Mouse (Mus musculus) liver, adult 2 months (tissue): ENCODE measurements around the gene Mei4. TPM values are rescaled to one million over a fixed set of nuclear protein-coding genes. Genes with fewer than 3 reads are reported as not detected.

Experiments used
- DNase-seq: peaks from one replicate; pipeline ENCODE4 v3.0.0-alpha.2; 2011; ENCODE audit warnings: low read depth, low spot score; ENCODE audit errors: extremely low read depth
- H3K27ac ChIP-seq: fragments of 200-500 bp; replicated peaks from 2 replicates; pipeline ENCODE4 v1.5.1; 2012; ENCODE audit warnings: low read depth, mild to moderate bottlenecking, control low read depth, inconsistent platforms, low read length; ENCODE audit not compliant: insufficient read depth
- H3K27me3 ChIP-seq: fragments of 200-500 bp; 2 replicates; pipeline ENCODE4 v1.6.1; 2012; ENCODE audit warnings: mild to moderate bottlenecking, moderate library complexity, low read length, inconsistent platforms; ENCODE audit not compliant: control insufficient read depth, insufficient read depth
- H3K36me3 ChIP-seq: fragments of 200-500 bp; 2 replicates; pipeline ENCODE4 v1.6.1; 2012; ENCODE audit warnings: low read length, inconsistent platforms; ENCODE audit not compliant: control insufficient read depth, insufficient read depth
- H3K4me1 ChIP-seq: fragments of 200-500 bp; 2 replicates; pipeline ENCODE4 v1.6.1; 2011; ENCODE audit warnings: low read length; ENCODE audit not compliant: control insufficient read depth, insufficient read depth
- H3K4me3 ChIP-seq: fragments of 200-500 bp; 2 replicates; pipeline ENCODE4 v1.5.1; 2011; ENCODE audit warnings: low read depth, mild to moderate bottlenecking, control low read depth, low read length, moderate library complexity; ENCODE audit not compliant: insufficient read depth
- H3K79me2 ChIP-seq: fragments of 200-500 bp; 2 replicates; pipeline ENCODE4 v1.6.1; 2012; ENCODE audit warnings: inconsistent platforms, mild to moderate bottlenecking, low read length, moderate library complexity; ENCODE audit not compliant: control insufficient read depth, insufficient read depth
- H3K9ac ChIP-seq: fragments of 200-500 bp; 2 replicates; pipeline ENCODE4 v1.6.1; 2012; ENCODE audit warnings: low read depth, mild to moderate bottlenecking, control low read depth, inconsistent platforms, low read length
- CTCF ChIP-seq: fragments of 200-500 bp; IDR thresholded peaks from 2 replicates; pipeline ENCODE4 v1.5.1; 2011; ENCODE audit warnings: low read depth, low read length, control low read depth
- POLR2A ChIP-seq: fragments of 200-500 bp; IDR thresholded peaks from 2 replicates; pipeline ENCODE4 v1.6.1; 2011; ENCODE audit warnings: low read length, control low read depth; ENCODE audit not compliant: insufficient read depth; ENCODE audit errors: extremely low read depth
- WGBS: fragments of 180-500 bp; shearing (Covaris S2); methylation state at CpG from one replicate; pipeline ENCODE4 v1.1.7; 2018; 5-methylcytosine and 5-hydroxymethylcytosine counted together
- polyA plus RNA-seq: library from polyadenylated mRNA; depleted of rRNA; stranded (reverse); fragments of >200 nt; gene quantifications from 2 replicates; pipeline ENCODE4 v1.2.3, GENCODE M21; 2012
- total RNA-seq: library from RNA; depleted of rRNA; stranded (reverse); fragments of >200 nt; gene quantifications from 2 replicates; pipeline ENCODE4 v1.2.3, GENCODE M21; 2014

Mei4 gene
- total and polyA plus RNA-seq, 2 experiments, result not detected

DNA sequence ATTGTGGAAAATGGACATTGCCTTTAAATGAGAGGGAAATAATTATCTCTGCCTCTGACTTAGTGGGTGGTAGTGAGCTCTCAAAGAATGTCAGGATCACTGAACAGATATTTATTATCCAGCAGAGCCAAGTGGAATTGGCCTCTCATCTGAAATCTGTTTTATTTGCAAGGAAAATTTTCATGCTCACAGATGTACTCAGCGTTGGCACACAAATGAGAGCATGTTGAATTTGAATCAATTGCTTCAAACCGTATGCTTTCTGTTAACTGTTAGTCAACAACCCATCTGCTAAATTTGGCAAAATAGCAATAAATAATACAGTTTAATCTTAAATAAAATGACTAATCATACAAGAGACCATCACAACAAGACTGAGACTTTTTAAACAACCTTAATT lies 181.0 kb downstream of the Mei4 start:
- no peak for TF ChIP-seq CTCF
- TF ChIP-seq POLR2A, result no peak
- Histone ChIP-seq H3K36me3 (no peaks in the 10 kb centered on the region), H3K27me3 (no peaks in the 10 kb centered on the region), H3K9ac (no peak overlapping the region), H3K4me3 (no peak overlapping the region), H3K27ac (no peak overlapping the region), H3K4me1 (no peaks in the 10 kb centered on the region), H3K79me2 (no peaks in the 10 kb centered on the region)
- WGBS, result 74% methylated on average over 2 of the region's 2 CpGs
- no peak for DNase-seq

DNA sequence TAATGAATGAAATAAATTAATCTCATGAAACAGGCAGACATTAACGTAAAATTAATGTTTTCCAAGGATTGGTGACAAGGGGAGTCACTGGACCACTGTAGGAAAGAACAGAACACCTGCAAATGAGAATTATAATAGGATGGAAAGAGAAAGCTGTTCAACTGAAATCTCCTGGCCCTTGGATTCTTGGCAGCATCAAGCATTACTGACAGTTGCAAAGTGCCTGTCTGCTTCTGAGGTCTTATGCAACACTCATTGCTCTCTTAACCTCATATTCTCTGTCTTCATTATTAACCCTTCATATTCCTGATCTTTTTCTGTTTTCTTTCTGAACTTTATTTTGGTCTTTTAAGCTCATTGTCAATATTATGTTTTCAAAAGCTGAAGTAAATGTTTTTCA lies 210.4 kb downstream of the Mei4 start:
- Histone ChIP-seq H3K27me3 (no peaks in the 10 kb centered on the region), H3K4me3 (no peak overlapping the region), H3K36me3 (no peaks in the 10 kb centered on the region), H3K79me2 (no peaks in the 10 kb centered on the region), H3K9ac (no peak overlapping the region), H3K27ac (no peak overlapping the region), H3K4me1 (no peaks in the 10 kb centered on the region)
- TF ChIP-seq CTCF (no peak), POLR2A (no peak)
- DNase-seq, result no peak
- WGBS, result 51% methylated on average over 1 of the region's 1 CpGs

DNA sequence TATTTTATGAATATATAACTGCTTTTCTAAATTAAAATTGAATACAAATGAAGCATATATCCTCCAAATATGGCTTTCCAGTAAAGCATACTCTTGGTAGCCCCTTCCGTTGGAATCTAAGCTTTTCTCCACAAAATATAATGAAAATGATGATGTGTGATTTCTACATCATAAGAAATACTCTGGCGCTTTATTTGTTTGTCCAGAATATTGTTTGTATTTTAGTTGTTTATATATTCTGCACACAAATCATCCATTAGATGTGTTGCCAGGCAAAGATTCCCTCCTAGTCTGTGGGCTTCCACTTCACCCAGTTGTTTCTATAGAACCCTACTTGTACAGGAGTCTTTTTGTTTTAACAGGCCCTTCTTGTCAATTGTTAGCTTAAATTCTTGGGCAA lies 211.8 kb downstream of the Mei4 start:
- 88% methylated on average over 2 of the region's 2 CpGs for WGBS
- Histone ChIP-seq H3K27me3 (no peaks in the 10 kb centered on the region), H3K4me3 (no peak overlapping the region), H3K9ac (no peak overlapping the region), H3K36me3 (no peaks in the 10 kb centered on the region), H3K79me2 (no peaks in the 10 kb centered on the region), H3K27ac (no peak overlapping the region), H3K4me1 (no peaks in the 10 kb centered on the region)
- DNase-seq, result no peak
- no peak for TF ChIP-seq POLR2A
- no peak for TF ChIP-seq CTCF

DNA sequence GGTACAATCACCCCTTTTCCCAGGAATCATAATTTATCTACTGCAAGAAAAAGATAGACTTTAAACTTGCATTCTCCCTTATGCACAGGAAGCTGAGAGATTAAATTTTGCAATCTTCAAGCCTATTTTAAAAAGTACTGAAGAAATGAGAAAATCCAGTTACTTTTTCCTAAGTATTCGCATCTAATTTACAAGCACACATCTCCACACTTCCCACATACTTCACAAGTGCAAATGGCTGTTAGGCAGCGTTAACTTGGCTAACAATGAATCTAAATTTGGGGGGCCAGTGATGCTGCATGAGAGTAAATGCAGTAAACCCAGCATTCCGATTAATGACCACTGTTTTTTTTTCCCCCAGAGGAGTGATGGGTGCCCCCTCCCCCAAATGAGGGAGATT lies 232.9 kb downstream of the Mei4 start:
- Histone ChIP-seq H3K36me3 (no peaks in the 10 kb centered on the region), H3K79me2 (no peaks in the 10 kb centered on the region), H3K9ac (no peak overlapping the region), H3K27ac (no peak overlapping the region), H3K27me3 (no peaks in the 10 kb centered on the region), H3K4me1 (no peaks in the 10 kb centered on the region), H3K4me3 (no peak overlapping the region)
- TF ChIP-seq CTCF (no peak), POLR2A (no peak)
- no peak for DNase-seq
- WGBS, result 51% methylated on average over 3 of the region's 3 CpGs

DNA sequence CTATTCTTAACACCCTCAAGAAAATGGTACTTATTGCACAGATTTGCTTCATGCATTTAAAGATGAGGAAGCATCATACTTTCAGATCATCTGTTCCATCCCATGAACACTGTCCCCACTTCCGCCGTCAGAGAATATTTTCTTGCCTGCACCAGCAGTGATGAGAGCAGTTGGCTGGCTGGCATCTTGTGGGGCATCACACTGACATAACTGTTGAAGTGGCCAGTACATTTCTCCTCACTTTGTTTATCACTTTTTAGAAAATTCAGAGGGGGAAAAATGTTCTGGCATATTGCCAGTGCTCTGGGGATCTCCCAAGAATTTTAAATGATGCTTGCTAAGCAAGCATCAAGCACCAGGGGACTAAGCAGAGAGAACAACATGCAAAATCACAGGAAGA lies 251.4 kb downstream of the Mei4 start:
- no peak overlapping the region for H3K4me3 ChIP-seq
- TF ChIP-seq CTCF (no peak), POLR2A (no peak)
- H3K27me3 ChIP-seq, result no peaks in the 10 kb centered on the region
- H3K27ac ChIP-seq, result no peak overlapping the region
- DNase-seq, result no peak
- H3K9ac ChIP-seq, result no peak overlapping the region
- H3K4me1 ChIP-seq, result no peaks in the 10 kb centered on the region
- 84% methylated on average over 2 of the region's 2 CpGs for WGBS
- H3K36me3 ChIP-seq, result no peaks in the 10 kb centered on the region
- H3K79me2 ChIP-seq, result no peaks in the 10 kb centered on the region

DNA sequence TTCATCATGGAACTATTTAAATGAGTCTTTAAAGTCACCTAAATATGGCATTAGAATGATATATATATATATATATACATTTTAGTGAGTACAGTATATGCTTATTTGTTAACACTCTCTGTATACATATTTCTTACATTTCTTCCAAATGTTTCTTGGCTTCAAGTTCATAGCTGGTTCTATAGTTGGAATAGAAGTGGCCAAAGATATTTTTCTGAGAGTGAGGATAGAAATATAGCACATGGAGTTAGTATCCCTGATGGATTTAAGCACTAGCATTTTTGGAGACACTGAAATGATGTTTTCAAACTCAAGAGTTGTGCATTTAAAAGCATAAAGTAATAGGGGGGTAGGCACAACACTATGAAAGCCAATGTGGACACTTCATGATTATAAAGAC lies 272.6 kb downstream of the Mei4 start:
- TF ChIP-seq CTCF (no peak), POLR2A (no peak)

DNA sequence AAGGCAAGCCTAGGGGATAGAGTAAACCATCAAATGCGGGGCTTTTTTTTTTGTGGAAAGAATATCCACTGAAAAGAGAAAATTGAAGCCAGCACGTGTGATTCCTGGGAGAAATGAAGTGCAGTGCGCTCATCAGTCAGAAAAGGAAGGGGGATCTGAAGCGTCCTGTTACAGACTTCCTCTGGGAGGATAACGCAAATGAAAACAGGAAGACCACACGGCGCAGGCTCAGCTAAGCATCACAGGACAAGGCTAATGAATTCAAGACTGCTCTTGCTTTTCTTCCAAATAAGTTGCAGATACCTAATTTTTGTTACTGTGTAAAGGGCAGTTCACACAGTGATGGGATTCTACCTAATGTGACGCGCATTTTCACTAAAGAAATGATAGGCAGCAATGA lies 296.7 kb downstream of the Mei4 start:
- H3K27me3 ChIP-seq, result no peaks in the 10 kb centered on the region
- H3K79me2 ChIP-seq, result no peaks in the 10 kb centered on the region
- H3K27ac ChIP-seq, result no peak overlapping the region
- H3K4me1 ChIP-seq, result no peaks in the 10 kb centered on the region
- WGBS, result 60% methylated on average over 9 of the region's 9 CpGs
- TF ChIP-seq POLR2A, result no peak
- no peak for TF ChIP-seq CTCF
- no peak for DNase-seq
- no peaks in the 10 kb centered on the region for H3K36me3 ChIP-seq
- H3K4me3 ChIP-seq, result no peak overlapping the region
- no peak overlapping the region for H3K9ac ChIP-seq

More for the DNA sequence above, 272.6 kb downstream of the Mei4 start:
- H3K4me1 ChIP-seq, result no peaks in the 10 kb centered on the region
- no peak overlapping the region for H3K9ac ChIP-seq
- no peaks in the 10 kb centered on the region for H3K79me2 ChIP-seq
- H3K36me3 ChIP-seq, result no peaks in the 10 kb centered on the region
- no peaks in the 10 kb centered on the region for H3K27me3 ChIP-seq
- no peak overlapping the region for H3K4me3 ChIP-seq
- DNase-seq, result no peak
- H3K27ac ChIP-seq, result no peak overlapping the region
